Mouse (Mus musculus): ENCODE results near the gene Gm4871. TPM values are rescaled to one million over a fixed set of nuclear protein-coding genes. Genes with fewer than 3 reads are reported as not detected.

Gm4871 gene
- polyA plus RNA-seq (2012; rRNA removed) = not detected in 2 replicates

GRCm38 (mm10) chr5:145032391-145032790 is at the start of gene Gm4871:
Gm4871 (minus strand) TSS chr5:145032754.

GRCm38 (mm10) chr5:145042690-145043089 is 10.1 kb upstream of the Gm4871 start, which contains the start of gene 1700018F24Rik:
1700018F24Rik (plus strand) TSS chr5:145042990.

Other genes starting within 250 kb of the Gm4871 start
- gene Smurf1, start 66.9 kb downstream of the Gm4871 start, polyA plus RNA-seq (2012; rRNA removed) = 14.7 and 15.0 TPM in 2 replicates
- gene 1700018F24Rik, start 10.2 kb upstream of the Gm4871 start, polyA plus RNA-seq (2012; rRNA removed) = not detected in 2 replicates
- 44.3 and 48.9 TPM in 2 replicates for gene Arpc1a, start 51.1 kb upstream of the Gm4871 start, polyA plus RNA-seq (2012; rRNA removed)
- 0.15 TPM in 1 of 2 replicates, not detected in the other for gene Kpna7, start 51.3 kb upstream of the Gm4871 start, polyA plus RNA-seq (2012; rRNA removed)
- gene Arpc1b, start 81.5 kb upstream of the Gm4871 start, polyA plus RNA-seq (2012; rRNA removed) = 304 and 321 TPM in 2 replicates
- gene Pdap1, start 107.5 kb upstream of the Gm4871 start, polyA plus RNA-seq (2012; rRNA removed) = 12.1 and 13.0 TPM in 2 replicates
- gene Bud31, start 107.6 kb upstream of the Gm4871 start, polyA plus RNA-seq (2012; rRNA removed) = 23.2 and 25.2 TPM in 2 replicates
- gene Ptcd1, start 134.4 kb upstream of the Gm4871 start, polyA plus RNA-seq (2012; rRNA removed) = 3.8 and 4.2 TPM in 2 replicates
- 11.0 and 11.7 TPM in 2 replicates for gene Cpsf4, start 134.5 kb upstream of the Gm4871 start, polyA plus RNA-seq (2012; rRNA removed)
- gene Atp5j2, start 159.3 kb upstream of the Gm4871 start, polyA plus RNA-seq (2012; rRNA removed) = 46.2 and 49.2 TPM in 2 replicates
- gene Zkscan14, start 169.1 kb upstream of the Gm4871 start, polyA plus RNA-seq (2012; rRNA removed) = 0.90 and 0.97 TPM in 2 replicates
- gene Zkscan5, start 171.8 kb upstream of the Gm4871 start, polyA plus RNA-seq (2012; rRNA removed) = 0.91 and 1.6 TPM in 2 replicates
- gene Zfp655, start 199.0 kb upstream of the Gm4871 start, polyA plus RNA-seq (2012; rRNA removed) = 1.9 and 3.0 TPM in 2 replicates
- gene Zscan25, start 247.7 kb upstream of the Gm4871 start, polyA plus RNA-seq (2012; rRNA removed) = 5.4 and 6.1 TPM in 2 replicates